Mouse (Mus musculus): ENCODE results near the gene Bmpr1b.
A peak's percentile ranks its signal among the peaks of the same experiment; 100 is the strongest.
"Not testable (repeated sequence)": the region's sequence is repeated elsewhere in the genome, so short reads cannot be mapped to it uniquely, and the experiment has no call there.

The Bmpr1b gene

DNA sequence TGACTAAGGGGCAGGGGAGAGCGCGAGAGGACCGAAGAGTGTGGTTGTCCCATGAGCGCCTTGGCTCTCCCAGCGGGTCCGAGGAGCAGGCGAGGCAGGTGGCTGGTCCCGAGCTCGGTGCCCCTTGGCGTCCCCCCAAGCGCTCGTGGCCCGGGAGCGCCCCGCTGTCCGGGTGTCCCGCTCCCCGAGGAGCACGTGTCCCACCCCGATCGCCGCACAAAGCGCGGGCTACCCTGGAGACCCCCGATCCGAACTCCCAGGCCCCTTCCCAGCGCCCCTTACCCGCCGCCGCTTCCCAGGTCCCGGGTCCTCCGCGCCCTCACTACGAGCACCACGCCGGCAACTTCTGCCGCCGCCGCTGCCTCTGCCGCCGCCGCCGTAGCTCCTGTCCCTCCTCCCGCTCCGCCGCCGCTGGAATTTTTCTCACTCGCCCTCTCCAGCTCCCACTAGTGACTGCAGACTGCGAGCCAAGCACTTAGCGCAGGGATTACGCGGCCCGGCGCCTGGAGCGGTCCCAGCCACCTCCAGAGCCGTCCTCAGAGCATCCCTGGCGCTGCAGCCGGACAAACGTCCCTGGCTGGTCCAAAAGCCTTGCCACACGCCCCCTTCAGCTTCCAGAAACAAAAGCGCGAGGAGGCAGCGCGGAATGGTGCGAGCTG is at the start of gene Bmpr1b:
Gene Bmpr1b, minus strand, starts transcription at position 563 of the 659 bp plus-strand sequence.
- DNase-seq (ENCODE audit: low spot score in 2 of 2) = peak; percentile 79 to 85

DNA sequence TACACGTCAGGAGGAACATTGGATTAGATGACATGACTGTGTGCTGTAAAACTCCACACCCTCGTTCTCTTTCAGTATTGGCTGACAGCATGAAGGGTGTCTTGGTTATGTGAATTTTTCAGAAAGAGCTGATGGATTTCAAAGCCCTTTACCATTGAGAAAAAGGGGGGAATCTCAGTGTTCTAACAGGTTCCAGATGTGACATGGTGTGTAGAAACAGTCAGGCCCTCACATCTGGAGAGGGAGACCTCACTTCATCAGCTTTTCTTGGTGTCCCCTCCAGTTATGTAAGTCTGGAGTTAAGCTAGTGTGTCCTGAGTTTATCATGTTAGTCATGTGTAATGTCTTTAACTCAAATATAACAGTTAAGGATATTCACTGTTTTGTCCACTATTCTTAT is 43.6 kb upstream of the Bmpr1b start:
- DNase-seq (ENCODE audit: low spot score in 2 of 2) = no peak

- DNase-seq (ENCODE audit: low spot score in 2 of 2) = no peak
These were observed 43.0 kb upstream of the Bmpr1b start for GRCm38 (mm10) chr3:142212186-142212585.

- no peak for DNase-seq (ENCODE audit: low spot score in 2 of 2)
These were observed 40.8 kb upstream of the Bmpr1b start for GRCm38 (mm10) chr3:142209981-142210380.

GRCm38 (mm10) chr3:142209057-142209456 is 39.8 kb upstream of the Bmpr1b start:
- DNase-seq (ENCODE audit: low spot score in 2 of 2) = peak in 1 of 2 experiments; percentile 29

GRCm38 (mm10) chr3:142207488-142207887 is 38.3 kb upstream of the Bmpr1b start:
- DNase-seq (ENCODE audit: low spot score in 2 of 2) = no peak

GRCm38 (mm10) chr3:142206316-142206715 is 37.1 kb upstream of the Bmpr1b start:
- DNase-seq (ENCODE audit: low spot score in 2 of 2) = no peak

DNA sequence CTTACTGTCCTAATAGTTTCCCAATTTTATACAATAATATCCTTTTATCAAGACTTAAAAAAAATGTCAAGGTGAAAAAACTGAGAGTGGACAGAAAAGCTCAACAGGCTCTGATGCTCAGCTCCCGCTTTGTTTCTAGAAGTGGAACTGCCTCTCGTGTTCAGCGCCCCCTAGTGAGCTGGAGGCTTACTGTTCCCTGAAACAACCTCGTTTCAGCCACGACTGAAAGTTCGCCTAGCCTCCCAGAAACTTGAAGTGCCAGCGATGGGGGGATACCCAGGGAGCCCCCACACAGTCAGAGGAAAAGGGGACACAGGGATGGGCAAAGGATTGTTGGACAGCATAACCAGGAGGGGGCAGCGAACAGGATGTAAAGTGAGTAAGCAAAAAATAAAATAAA is 26.9 kb upstream of the Bmpr1b start:
- no peak for DNase-seq (ENCODE audit: low spot score in 2 of 2)

DNA sequence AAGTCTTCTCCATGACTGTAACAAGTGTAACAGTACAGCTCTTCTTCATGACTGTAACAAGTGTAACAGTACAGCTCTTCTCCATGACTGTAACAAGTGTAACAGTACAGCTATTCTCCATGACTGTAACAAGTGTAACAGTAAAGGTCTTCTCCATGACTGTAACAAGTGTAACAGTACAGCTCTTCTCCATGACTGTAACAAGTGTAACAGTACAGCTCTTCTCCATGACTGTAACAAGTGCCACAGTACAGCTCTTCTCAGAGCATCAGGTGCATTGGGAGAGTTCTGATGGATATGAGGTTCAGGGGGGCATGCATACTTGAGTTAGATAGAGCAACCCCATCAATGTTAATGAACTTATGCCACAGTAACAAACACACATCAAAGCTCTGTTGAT is 22.4 kb upstream of the Bmpr1b start:
- not testable (repeated sequence) for DNase-seq (ENCODE audit: low spot score in 2 of 2)

DNA sequence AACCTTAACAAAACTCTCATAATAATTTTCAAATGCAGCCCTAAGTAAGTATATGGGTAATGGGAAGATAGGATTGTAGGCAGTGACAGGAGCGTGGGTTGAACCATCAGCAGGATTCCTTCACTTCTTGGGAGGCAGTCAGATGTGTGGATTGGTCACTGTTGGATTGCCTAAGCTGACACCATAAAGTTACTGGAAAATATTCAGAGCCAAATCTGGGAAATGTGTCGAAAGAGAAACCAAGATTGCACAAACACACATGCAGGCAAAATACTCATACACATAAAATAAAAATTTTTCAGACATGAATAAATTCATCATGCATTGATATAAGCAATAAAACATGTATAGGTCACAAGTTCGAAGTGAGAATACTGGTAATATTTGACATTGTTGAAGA is 17.3 kb upstream of the Bmpr1b start:
- DNase-seq (ENCODE audit: low spot score in 2 of 2) = no peak

DNA sequence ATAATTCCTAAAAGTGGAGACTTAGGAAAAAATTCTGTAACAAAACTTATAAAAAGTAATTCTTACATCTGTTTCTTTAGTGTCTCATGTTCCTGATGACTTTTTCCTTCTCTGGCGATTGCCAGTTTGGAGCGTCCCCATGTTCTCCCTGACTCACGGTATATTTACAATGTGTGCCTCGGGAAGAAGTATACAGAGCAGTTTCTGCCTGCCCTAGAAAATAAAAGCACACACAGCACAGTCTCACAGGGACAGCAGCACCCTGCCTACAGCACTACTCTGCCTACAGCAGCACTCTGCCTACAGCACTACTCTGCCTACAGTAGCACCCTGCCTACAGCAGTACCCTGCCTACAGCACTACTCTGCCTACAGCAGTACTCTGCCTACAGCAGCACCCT is 4.8 kb upstream of the Bmpr1b start:
- DNase-seq (ENCODE audit: low spot score in 2 of 2) = no peak

DNA sequence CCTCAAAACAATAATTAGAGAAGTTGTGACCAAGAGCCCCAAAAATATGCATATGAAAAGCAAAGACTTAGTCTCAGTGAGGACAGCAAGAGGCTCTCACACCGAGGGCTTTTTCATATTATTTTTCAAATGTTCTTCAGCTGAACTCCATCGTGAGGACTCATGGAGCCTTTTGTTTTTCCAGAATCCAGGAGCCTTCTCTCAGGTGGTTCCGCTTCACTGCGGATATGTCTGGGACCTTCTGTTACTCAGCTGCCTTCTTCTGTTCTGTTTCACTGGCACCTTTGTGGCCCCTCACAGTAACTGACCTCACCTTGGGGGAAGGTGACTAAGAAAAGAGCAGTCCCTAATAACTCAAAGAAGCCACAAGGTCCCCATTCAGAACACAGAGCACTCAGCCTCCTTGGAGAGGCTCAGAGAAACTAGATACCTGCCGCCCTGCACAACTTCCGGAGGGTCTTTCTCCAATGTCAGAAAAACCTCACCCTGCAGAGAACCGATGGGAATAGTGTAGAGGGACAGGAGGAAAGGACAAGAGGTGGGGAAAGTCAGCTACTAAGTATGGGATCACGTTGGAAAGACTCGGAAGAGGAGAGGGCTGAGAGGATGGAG is 868 bp downstream of the Bmpr1b start:
- no peak for DNase-seq (ENCODE audit: low spot score in 2 of 2)

- no peak for DNase-seq (ENCODE audit: low spot score in 2 of 2)
These were observed 4.2 kb downstream of the Bmpr1b start for GRCm38 (mm10) chr3:142164981-142165380.

DNA sequence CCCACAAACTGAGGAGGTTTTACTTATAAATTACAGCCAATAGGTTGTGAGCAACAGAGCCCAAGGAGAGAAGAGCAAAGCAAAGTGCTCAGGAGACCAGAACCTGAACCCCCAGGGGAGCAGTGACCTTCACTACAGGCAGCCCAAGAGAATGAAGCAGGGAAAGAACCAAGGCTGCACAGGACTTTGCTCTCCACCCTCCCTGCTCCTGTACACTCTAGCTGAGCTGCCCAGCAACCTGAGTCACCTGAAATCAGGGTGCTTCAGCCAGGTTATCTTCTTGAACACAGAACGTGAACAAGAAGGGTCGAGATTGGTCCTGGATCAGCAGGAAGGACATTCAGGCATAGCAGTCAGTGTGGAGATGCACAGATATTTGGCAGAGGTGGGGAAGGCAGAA is 5.3 kb downstream of the Bmpr1b start:
- no peak for DNase-seq (ENCODE audit: low spot score in 2 of 2)

GRCm38 (mm10) chr3:142161405-142161804 is 7.8 kb downstream of the Bmpr1b start:
- no peak for DNase-seq (ENCODE audit: low spot score in 2 of 2)

- no peak for DNase-seq (ENCODE audit: low spot score in 2 of 2)
These were observed 17.2 kb downstream of the Bmpr1b start for GRCm38 (mm10) chr3:142151980-142152379.

- DNase-seq (ENCODE audit: low spot score in 2 of 2) = no peak
These were observed 30.4 kb downstream of the Bmpr1b start for GRCm38 (mm10) chr3:142138796-142139195.

GRCm38 (mm10) chr3:142126379-142126778 is 42.8 kb downstream of the Bmpr1b start:
- no peak for DNase-seq (ENCODE audit: low spot score in 2 of 2)

GRCm38 (mm10) chr3:142125556-142125955 is 43.7 kb downstream of the Bmpr1b start:
- no peak for DNase-seq (ENCODE audit: low spot score in 2 of 2)

GRCm38 (mm10) chr3:142124255-142124654 is 45.0 kb downstream of the Bmpr1b start:
- DNase-seq (ENCODE audit: low spot score in 2 of 2) = no peak

- DNase-seq (ENCODE audit: low spot score in 2 of 2) = no peak
These were observed 46.8 kb downstream of the Bmpr1b start for GRCm38 (mm10) chr3:142122376-142122775.

DNA sequence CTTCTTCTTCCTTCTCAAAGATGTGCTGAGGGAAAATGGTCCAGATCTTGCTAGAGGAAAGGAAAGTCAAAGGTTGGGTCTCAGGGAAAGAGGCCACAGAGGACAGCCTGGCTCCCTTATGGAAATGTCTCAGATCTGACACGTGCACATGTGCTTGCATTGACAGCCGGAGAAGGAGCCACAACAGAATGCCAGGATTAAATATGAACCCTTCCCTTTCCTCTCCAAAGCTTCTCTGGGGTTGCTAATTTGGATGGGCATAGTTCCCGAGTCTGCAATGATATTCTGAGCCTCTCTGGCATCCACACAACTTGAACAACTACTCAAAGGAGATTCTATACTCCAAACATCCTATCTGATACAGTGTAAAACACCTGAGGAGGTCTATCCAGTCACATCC is 48.4 kb downstream of the Bmpr1b start:
- DNase-seq (ENCODE audit: low spot score in 2 of 2) = no peak

DNA sequence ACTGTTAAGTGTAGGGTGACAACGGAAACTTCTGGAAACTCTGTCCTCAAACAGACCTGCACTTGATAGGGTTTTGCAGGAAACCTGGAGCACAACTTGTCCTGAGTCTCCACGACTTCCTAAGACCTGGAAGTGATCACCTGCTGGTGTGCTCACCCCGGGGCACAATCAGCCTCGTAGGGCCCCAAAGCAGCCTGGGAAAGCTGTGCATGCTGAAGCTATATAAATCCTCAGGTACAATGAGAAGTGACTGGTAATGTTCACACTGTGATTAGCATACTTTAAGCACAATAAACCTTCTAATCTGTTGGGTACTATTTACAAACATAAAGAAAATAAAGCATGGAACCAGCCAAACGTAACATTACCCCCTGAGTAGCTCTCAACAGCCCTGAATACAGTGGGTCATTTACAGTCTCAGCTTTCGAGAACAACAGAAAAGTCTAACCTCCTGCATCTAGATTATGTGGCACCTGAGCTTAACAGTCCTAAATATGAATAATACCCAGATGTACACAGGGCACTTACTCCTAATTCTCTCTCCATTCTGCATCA is 54.4 kb downstream of the Bmpr1b start:
- no peak for DNase-seq (ENCODE audit: low spot score in 2 of 2)
